Mouse (Mus musculus): Measurements from ENCODE around the gene Zcchc10. TPM values are rescaled to one million over a fixed set of nuclear protein-coding genes. Genes with fewer than 3 reads are reported as not detected.
A peak's percentile ranks its signal among the peaks of the same experiment; 100 is the strongest.
"Not testable (repeated sequence)": the region's sequence is repeated elsewhere in the genome, so short reads cannot be mapped to it uniquely, and the experiment has no call there.

Zcchc10 gene
- polyA plus RNA-seq, 1 experiment from 2014 or later: 26.9 TPM

DNA sequence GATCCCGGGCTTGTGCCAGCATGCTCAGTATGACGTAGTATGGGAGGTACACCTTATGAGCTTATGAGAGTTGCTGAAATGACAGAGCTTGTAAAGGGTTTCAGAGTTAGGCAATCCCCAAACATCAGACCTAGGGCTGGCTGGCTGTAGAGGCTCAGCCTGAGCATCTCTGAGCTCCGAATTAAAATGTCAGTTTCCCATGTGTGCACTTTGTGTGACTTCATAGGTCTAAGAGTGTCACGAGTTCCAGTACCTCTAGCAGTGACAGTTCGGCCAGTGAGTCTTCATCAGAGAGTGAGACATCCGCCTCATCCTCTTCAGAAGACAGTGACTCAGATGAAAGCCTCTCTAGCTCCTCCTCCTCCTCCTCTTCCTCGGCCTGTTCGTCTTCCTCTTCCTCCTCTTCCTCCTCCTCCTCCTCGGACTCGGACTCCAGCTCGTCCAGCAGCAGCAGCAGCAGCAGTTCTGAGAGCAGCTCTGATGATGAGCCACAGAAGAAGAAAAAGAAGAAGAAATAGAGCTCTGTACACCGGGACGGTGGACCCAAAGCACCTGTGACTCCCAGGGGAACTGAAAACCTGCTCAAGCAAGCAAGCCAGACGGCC is 7.7 kb downstream of the Zcchc10 start:
- Histone ChIP-seq H3K4me2 (no peak overlapping the region), H3K9ac (ENCODE audit: low read length) (no peak overlapping the region), H3K9me3 (ENCODE audit: control insufficient read depth, low read length) (no peaks in the 10 kb centered on the region), H3K27ac (ENCODE audit: low read depth, low read length) (no peak overlapping the region), H3K27me3 (ENCODE audit: control insufficient read depth, insufficient read depth, low read length) (no peaks in the 10 kb centered on the region), H3K4me1 (ENCODE audit: control insufficient read depth, insufficient read depth, low read length) (no peaks in the 10 kb centered on the region), H3K4me3 (ENCODE audit: low read depth, low read length) (no peak overlapping the region), H3K36me3 (ENCODE audit: control insufficient read depth, insufficient read depth, low read length) (peaks cover 13% of the 10 kb centered on the region)
- WGBS: 90% methylated on average over 14 of the region's 14 CpGs
- ATAC-seq (ENCODE audit: low FRiP score) (no peak), DNase-seq (ENCODE audit: low spot score, missing footprints) (peak; percentile 81)

- Histone ChIP-seq H3K4me3 (ENCODE audit: low read depth, low read length) (no peak overlapping the region), H3K9ac (ENCODE audit: low read length) (no peak overlapping the region), H3K4me2 (no peak overlapping the region), H3K9me3 (ENCODE audit: control insufficient read depth, low read length) (no peaks in the 10 kb centered on the region), H3K27ac (ENCODE audit: low read depth, low read length) (no peak overlapping the region), H3K27me3 (ENCODE audit: control insufficient read depth, insufficient read depth, low read length) (no peaks in the 10 kb centered on the region), H3K36me3 (ENCODE audit: control insufficient read depth, insufficient read depth, low read length) (peaks cover 4% of the 10 kb centered on the region; the same call in 1 of the 2 replicates), H3K4me1 (ENCODE audit: control insufficient read depth, insufficient read depth, low read length) (no peaks in the 10 kb centered on the region)
- ATAC-seq (ENCODE audit: low FRiP score) (no peak), DNase-seq (ENCODE audit: low spot score, missing footprints) (no peak)
- WGBS: 32% methylated on average over 3 of the region's 3 CpGs
These were observed 11.2 kb downstream of the Zcchc10 start for GRCm38 (mm10) chr11:53335505-53336181.

GRCm38 (mm10) chr11:53336182-53336571 is 11.7 kb downstream of the Zcchc10 start:
- H3K4me3 ChIP-seq (ENCODE audit: low read depth, low read length): no peak overlapping the region

DNA sequence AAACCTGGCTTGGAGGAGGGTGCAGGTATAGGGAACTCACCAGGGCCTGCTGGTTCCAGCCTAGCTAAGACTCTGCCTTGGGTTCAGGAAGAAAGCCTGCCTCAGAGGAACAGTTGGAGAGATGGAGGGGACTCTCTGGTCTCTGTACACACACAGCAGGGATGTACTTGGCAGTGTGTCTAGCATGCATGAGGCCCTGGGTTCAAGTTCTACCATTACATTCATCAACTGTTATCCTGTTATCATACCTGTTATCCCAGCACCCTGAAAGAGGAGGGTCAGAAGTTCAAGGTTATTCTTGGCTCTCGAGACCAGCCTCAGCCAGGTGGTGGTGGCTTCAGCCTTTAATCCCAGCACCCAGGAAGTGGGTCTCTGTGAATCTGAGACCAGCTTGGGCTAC is 12.4 kb downstream of the Zcchc10 start:
- ATAC-seq (ENCODE audit: low FRiP score) (no peak), DNase-seq (ENCODE audit: low spot score, missing footprints) (peak; percentile 71)
- Histone ChIP-seq H3K9me3 (ENCODE audit: control insufficient read depth, low read length) (no peaks in the 10 kb centered on the region), H3K4me3 (ENCODE audit: low read depth, low read length) (no peak overlapping the region), H3K36me3 (ENCODE audit: control insufficient read depth, insufficient read depth, low read length) (no peaks in the 10 kb centered on the region), H3K27ac (ENCODE audit: low read depth, low read length) (no peak overlapping the region), H3K4me1 (ENCODE audit: control insufficient read depth, insufficient read depth, low read length) (no peaks in the 10 kb centered on the region), H3K4me2 (no peak overlapping the region), H3K9ac (ENCODE audit: low read length) (no peak overlapping the region), H3K27me3 (ENCODE audit: control insufficient read depth, insufficient read depth, low read length) (no peaks in the 10 kb centered on the region)
- WGBS: 85% methylated on average over 1 of the region's 1 CpGs

More at GRCm38 (mm10) chr11:53336182-53336571, 11.7 kb downstream of the Zcchc10 start:
- DNase-seq (ENCODE audit: low spot score, missing footprints) (peak; percentile 35), ATAC-seq (ENCODE audit: low FRiP score) (no peak)
- Histone ChIP-seq H3K4me1 (ENCODE audit: control insufficient read depth, insufficient read depth, low read length) (no peaks in the 10 kb centered on the region), H3K27me3 (ENCODE audit: control insufficient read depth, insufficient read depth, low read length) (no peaks in the 10 kb centered on the region), H3K36me3 (ENCODE audit: control insufficient read depth, insufficient read depth, low read length) (peaks cover 4% of the 10 kb centered on the region; the same call in 1 of the 2 replicates), H3K9ac (ENCODE audit: low read length) (no peak overlapping the region), H3K4me2 (no peak overlapping the region), H3K9me3 (ENCODE audit: control insufficient read depth, low read length) (no peaks in the 10 kb centered on the region), H3K27ac (ENCODE audit: low read depth, low read length) (no peak overlapping the region)

GRCm38 (mm10) chr11:53337684-53338083 is 13.2 kb downstream of the Zcchc10 start:
- Histone ChIP-seq H3K27me3 (ENCODE audit: control insufficient read depth, insufficient read depth, low read length) (no peaks in the 10 kb centered on the region), H3K4me2 (no peak overlapping the region), H3K36me3 (ENCODE audit: control insufficient read depth, insufficient read depth, low read length) (no peaks in the 10 kb centered on the region), H3K4me1 (ENCODE audit: control insufficient read depth, insufficient read depth, low read length) (no peaks in the 10 kb centered on the region), H3K9me3 (ENCODE audit: control insufficient read depth, low read length) (no peaks in the 10 kb centered on the region), H3K9ac (ENCODE audit: low read length) (no peak overlapping the region), H3K27ac (ENCODE audit: low read depth, low read length) (no peak overlapping the region), H3K4me3 (ENCODE audit: low read depth, low read length) (no peak overlapping the region)
- DNase-seq (ENCODE audit: low spot score, missing footprints) (peak; percentile 81), ATAC-seq (ENCODE audit: low FRiP score) (no peak)
- WGBS: 68% methylated on average over 8 of the region's 8 CpGs

DNA sequence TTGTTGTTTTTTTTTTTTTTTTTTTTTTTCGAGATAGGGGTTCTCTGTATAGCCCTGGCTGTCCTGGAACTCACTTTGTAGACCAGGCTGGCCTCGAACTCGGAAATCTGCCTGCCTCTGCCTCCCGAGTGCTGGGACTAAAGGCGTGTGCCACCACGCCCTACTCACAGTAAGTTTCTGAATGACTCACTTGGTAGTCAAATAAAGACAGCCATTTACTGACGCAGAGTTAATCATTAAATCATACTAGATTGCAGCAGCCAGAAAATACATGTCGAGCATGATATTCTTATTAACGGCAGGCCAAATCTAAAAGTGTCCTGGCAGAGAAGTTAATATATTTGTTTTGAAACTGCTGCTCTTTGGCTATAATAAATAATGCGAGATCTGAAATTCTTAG is 16.5 kb downstream of the Zcchc10 start:
- not testable (repeated sequence) for H3K4me1 ChIP-seq (ENCODE audit: control insufficient read depth, insufficient read depth, low read length); H3K9me3 ChIP-seq (ENCODE audit: control insufficient read depth, low read length); H3K4me3 ChIP-seq (ENCODE audit: low read depth, low read length); ATAC-seq (ENCODE audit: low FRiP score); H3K36me3 ChIP-seq (ENCODE audit: control insufficient read depth, insufficient read depth, low read length); H3K27me3 ChIP-seq (ENCODE audit: control insufficient read depth, insufficient read depth, low read length); H3K4me2 ChIP-seq; H3K27ac ChIP-seq (ENCODE audit: low read depth, low read length); H3K9ac ChIP-seq (ENCODE audit: low read length)
- WGBS: 89% methylated on average over 10 of the region's 10 CpGs
- DNase-seq (ENCODE audit: low spot score, missing footprints): peak; percentile 49

- Histone ChIP-seq H3K4me1 (ENCODE audit: control insufficient read depth, insufficient read depth, low read length) (no peaks in the 10 kb centered on the region), H3K36me3 (ENCODE audit: control insufficient read depth, insufficient read depth, low read length) (no peaks in the 10 kb centered on the region)
- DNase-seq (ENCODE audit: low spot score, missing footprints): peak; percentile 75
These were observed 18.2 kb downstream of the Zcchc10 start for GRCm38 (mm10) chr11:53342711-53343110.

DNA sequence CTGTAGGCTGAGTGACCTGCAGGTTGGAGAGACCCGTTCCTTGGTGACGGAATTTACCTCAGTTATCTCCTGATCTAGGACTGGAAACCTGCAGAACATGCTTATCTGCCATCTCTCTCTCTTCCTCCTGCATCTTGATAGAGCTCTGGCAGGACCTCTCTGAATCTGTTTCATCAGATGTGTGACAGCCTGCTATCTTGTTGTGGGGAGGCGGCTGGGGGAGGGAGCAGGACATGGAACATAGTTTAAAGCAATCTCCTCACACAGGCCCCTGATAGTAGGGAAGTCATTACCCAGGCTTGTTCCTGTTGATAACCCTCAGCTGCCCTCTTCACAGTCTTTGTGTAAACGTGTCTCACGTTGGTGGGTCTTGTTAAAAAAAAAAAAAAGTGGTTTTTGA is 20.8 kb downstream of the Zcchc10 start:
- Histone ChIP-seq H3K4me3 (ENCODE audit: low read depth, low read length) (no peak overlapping the region), H3K4me2 (no peak overlapping the region), H3K36me3 (ENCODE audit: control insufficient read depth, insufficient read depth, low read length) (no peaks in the 10 kb centered on the region), H3K9ac (ENCODE audit: low read length) (no peak overlapping the region), H3K27ac (ENCODE audit: low read depth, low read length) (no peak overlapping the region), H3K4me1 (ENCODE audit: control insufficient read depth, insufficient read depth, low read length) (no peaks in the 10 kb centered on the region), H3K27me3 (ENCODE audit: control insufficient read depth, insufficient read depth, low read length) (no peaks in the 10 kb centered on the region), H3K9me3 (ENCODE audit: control insufficient read depth, low read length) (no peaks in the 10 kb centered on the region)
- no peak for ATAC-seq (ENCODE audit: low FRiP score)
- peak; percentile 79 for DNase-seq (ENCODE audit: low spot score, missing footprints)
- WGBS: 53% methylated on average over 5 of the region's 5 CpGs

More at GRCm38 (mm10) chr11:53342711-53343110, 18.2 kb downstream of the Zcchc10 start:
- no peak overlapping the region for H3K27ac ChIP-seq (ENCODE audit: low read depth, low read length)
- H3K4me3 ChIP-seq (ENCODE audit: low read depth, low read length): no peak overlapping the region
- H3K27me3 ChIP-seq (ENCODE audit: control insufficient read depth, insufficient read depth, low read length): no peaks in the 10 kb centered on the region
- no peak overlapping the region for H3K4me2 ChIP-seq
- no peak overlapping the region for H3K9ac ChIP-seq (ENCODE audit: low read length)
- no peaks in the 10 kb centered on the region for H3K9me3 ChIP-seq (ENCODE audit: control insufficient read depth, low read length)
- 79% methylated on average over 5 of the region's 5 CpGs for WGBS
- no peak for ATAC-seq (ENCODE audit: low FRiP score)

DNA sequence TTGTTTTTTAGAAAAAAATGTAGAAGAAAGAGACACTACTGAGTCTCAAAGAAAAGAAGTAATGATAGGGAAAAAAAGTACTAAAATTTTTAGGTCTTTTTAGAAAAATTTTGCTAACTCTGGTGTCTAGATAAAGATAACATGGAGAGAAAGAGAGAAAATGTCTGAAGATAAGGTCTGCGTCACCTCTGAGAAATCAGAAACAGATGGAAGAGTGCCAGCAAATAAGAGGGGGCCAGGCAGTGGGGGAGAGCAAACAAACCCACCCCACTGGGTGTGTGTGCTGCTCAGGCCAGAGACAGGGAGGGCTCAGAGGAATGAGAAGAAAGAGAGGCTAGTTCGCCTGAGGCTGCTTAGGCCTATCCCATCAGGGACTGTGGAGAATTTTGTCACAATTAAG is 21.3 kb downstream of the Zcchc10 start:
- Histone ChIP-seq H3K9ac (ENCODE audit: low read length) (no peak overlapping the region), H3K4me3 (ENCODE audit: low read depth, low read length) (no peak overlapping the region), H3K4me2 (no peak overlapping the region), H3K36me3 (ENCODE audit: control insufficient read depth, insufficient read depth, low read length) (no peaks in the 10 kb centered on the region), H3K4me1 (ENCODE audit: control insufficient read depth, insufficient read depth, low read length) (no peaks in the 10 kb centered on the region), H3K27ac (ENCODE audit: low read depth, low read length) (no peak overlapping the region), H3K27me3 (ENCODE audit: control insufficient read depth, insufficient read depth, low read length) (no peaks in the 10 kb centered on the region), H3K9me3 (ENCODE audit: control insufficient read depth, low read length) (no peaks in the 10 kb centered on the region)
- peak; percentile 28 for DNase-seq (ENCODE audit: low spot score, missing footprints)
- WGBS: 64% methylated on average over 2 of the region's 2 CpGs
- no peak for ATAC-seq (ENCODE audit: low FRiP score)
